Mouse (Mus musculus) mesoderm, embryonic 11.5 days (tissue): ENCODE data around the gene Gas2l2.

Experiments used
- DNase-seq: peaks from one replicate; pipeline ENCODE4 v3.0.0-alpha.2; 2012; ENCODE audit warnings: low read depth, low spot score

The Gas2l2 gene

DNA sequence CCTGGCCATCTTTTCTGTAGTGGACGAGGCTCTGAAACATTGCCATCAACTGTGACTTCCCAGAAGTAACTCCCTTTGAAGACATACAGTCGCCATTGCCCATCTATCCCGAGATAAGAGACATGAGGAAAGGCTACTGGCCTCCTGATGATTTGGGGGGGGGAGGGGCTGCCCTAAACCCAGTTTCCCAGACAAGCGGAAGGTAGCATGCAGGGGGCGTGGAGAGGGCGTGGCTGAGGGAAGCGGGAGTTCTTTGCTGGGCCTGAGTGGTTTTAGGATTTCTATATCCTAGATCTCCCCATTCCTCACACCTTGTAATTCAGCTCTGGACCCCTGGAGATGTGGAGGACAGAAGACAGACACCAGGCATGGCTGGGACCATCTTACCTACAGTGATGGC lies 14.6 kb upstream of the Gas2l2 start:
- DNase-seq, result no peak

DNA sequence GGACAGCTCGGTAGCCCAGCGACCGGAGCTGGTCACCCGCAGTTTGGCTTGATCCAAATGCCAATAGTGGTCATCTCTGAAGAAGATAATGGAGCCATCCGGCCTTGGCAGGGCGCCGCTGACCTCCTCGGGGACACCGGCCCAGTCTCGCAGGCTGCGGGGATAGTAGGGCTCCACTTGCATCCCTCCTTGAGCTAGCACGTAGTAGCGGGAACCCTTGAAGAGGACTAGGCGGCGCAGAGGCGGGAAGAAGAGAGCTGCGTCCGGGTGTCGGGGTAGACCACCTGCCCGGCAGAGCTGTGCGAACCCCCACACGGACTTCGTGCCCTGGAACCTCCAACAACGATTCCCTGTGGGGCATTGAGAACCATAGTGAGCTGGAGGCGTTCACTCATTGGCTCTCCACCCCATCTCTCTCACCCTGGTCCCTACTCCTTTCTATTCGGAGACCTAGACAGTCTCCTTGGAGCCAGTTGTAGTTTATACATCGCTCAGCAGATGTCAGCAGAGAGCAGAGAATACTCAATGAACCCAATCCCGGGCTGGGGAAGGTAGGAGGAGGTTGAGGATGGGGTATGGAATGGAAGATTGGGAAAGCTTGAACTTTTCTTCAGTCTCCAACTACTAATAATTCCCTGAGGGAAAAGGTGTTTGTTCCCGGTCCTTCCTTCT lies 13.5 kb upstream of the Gas2l2 start:
- peak; percentile 81 for DNase-seq

DNA sequence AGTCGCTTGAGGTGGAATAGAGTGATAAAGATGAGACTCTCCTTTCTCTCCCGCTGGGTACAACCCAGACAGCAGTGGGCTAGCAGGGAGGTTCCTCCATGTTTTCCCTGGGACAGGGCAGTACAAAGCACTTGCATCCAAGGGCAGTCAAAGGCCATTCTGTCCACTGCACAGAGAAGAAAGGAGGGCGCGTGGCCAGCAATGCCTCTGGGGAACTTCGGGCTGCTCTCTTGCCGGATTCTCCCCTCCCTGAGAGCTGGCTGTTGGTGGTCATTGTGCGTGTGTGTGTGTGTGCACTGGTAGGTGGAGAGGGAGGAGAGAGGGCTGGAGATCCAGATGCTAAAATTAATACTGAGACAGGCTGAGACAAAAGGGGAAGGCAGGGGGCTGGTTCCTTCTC lies 12.0 kb upstream of the Gas2l2 start:
- DNase-seq, result no peak

DNA sequence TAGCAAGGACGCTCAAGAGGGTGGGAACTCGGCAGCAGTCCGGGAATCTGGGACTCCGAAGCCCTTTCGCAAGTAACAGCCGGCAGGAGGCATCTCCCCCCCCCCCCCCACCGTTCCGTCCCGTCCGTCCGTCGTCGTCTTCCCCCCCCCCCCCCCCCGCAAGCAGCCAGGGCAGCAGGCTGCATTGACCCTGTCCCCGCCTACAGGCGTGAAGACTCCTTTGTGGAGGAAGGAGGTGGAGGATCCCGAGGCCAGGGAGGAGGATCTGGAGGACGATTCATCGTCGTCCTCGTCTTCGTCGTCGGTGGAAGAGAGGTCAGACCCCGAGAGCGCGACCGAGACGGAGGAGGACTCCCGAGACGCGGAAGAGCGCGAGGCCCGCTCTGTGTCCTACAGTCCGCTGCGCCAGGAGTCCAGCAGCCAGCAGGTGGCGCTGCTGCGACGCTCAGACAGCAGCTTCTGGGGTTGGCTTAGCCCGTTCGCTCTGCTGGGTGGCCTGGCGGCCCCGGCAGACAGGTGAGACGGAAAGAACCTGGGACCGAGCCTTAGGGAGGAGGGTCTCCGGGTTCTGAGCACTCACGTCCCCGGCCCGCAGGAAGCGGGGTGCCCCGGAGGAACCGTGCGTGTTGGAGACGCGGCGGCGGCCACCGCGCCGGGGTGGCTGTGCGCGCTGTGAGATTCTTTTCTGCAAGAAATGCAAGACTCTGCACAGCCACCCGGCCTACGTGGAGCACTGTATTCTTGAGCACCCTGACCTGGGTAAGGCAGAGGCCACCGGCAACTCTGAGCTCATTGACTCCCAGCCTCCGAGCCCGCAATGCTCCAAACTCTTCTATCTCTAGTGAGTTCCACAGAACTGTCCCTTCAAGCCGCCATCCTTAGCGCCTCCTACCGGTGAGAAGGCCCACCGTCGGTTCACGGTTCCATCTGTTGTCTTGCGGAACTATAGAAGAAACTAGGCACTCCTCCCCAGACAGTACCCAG lies 11.1 kb upstream of the Gas2l2 start:
- DNase-seq, result peak; percentile 97

DNA sequence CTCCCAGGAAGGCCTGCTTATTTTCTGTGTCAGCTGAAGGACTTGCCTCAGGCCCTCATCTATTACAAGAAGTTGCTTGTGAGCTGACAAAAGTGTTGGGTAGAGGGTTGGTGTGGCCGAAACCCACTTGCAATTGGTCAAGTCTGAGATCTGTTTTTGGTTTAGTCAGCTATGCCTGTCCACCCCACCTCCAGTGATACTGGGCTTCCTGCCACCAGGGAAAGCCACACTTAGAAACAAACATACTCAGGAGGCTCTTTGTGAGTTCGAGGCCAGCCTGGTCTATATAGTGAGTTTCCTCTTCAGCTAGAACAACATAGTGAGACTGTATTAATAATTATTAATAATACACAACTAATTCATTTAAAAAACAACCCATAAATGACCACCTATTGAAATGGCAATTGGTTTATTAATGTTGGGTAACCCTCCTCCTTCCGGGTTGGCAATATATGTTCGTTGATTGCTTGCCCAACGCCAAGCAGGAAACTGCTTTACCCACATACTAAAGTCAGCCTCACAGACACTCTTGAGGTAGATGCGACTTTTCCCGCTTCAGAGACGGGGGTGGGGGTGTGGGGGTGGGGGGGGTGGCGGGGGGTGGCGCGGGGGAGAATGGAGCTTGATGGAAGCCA lies 10.3 kb upstream of the Gas2l2 start:
- DNase-seq, result no peak

DNA sequence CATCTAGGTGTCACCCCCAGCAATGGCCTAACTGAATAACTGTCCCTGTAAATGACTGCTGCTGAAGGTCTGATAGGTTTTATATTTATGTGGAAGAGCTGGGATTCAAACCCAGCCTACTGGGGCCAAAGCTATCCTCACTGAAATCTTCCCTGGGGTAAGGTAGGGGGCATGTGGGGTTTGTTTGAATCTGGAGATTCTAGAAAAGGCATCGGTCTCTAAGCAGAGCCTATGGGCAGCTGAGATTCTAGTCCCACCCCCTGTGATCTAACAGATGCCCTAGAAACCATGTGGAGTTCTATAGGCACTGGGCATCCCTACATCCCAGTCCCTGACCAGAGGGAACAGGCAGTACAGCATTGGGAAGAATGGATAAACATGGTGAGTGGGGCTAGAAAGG lies 8.1 kb upstream of the Gas2l2 start, which contains the start of gene 1700020L24Rik:
Gene 1700020L24Rik, plus strand, starts transcription at position 301 of the 400 bp plus-strand sequence.
- DNase-seq, result no peak

DNA sequence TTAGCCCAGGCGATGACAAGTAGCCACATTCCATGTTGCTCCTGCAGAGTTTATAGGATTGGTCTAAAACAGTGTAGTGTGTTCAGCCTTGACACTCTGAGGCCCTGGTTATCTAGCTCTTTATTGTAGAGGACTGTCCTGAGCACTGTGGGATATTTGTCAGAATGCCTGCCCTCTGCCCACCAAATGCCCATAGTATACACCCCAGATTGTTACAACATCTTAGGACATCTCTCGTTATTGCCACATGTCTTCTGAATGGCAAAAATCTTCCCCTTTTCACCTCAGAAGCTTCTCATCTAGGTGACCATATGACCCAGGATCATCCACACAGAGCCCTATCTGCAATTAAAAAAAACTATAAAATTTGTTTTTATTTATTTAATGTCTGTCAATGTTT lies 3.3 kb upstream of the Gas2l2 start:
- no peak for DNase-seq

DNA sequence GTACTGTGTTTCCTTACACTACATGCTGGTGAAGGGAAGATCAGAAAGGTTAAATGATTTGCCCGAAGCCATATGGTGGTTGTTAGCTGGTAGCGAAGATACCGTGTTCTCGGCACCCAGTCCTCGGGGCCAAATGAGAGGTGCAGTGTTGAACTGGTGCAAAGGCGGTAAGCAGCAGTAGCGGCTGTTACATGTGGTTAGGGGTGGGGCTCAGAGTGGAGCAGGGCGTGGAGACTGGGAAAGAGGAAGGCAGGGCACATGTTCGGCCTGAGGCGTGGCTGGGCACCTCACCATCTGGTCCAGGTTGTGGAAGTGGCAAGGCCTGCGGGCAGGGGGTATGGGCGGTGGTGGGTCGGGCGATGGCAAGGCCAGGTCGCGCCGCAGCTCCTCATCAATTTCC lies 2.3 kb downstream of the Gas2l2 start:
- no peak for DNase-seq

DNA sequence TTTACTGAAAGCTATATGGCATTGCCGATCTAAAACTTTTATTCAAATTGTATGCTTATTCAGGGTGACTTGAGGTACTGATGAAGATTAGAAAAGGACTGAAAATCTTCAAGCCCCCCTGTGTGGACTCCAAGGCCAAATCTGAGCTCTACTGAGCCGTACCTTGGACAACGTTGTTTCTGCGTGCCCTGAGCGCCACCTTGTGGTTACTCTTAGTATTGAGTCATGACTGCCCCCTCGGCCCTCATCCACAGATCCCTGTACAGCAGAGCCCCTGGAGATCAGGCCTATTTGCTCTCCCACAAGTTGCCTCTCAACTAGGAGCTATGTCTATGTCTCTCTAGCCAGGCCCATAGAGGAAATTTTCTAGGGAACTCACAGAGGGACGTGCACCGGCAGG lies 4.6 kb downstream of the Gas2l2 start:
- DNase-seq, result peak; percentile 83

DNA sequence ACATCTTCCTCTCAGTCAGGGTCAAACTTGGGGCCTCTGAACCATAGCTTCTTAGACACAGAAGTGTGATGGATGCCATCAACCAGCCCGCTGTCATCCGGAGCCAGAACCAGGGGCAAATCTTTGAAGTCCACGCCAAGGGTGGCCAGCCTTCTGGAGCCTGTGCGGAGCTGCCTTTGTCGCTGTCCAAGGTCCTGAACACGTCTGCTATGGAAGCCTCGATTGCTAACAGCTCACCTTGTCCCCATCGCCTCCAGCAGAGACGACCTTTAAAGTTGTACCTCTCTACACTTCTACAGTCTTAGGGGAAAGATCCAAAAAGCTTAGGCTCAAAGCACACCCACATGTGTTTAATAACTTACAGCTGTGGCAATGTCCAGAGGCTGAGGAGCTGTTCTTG lies 8.0 kb downstream of the Gas2l2 start:
- DNase-seq, result peak; percentile 86

DNA sequence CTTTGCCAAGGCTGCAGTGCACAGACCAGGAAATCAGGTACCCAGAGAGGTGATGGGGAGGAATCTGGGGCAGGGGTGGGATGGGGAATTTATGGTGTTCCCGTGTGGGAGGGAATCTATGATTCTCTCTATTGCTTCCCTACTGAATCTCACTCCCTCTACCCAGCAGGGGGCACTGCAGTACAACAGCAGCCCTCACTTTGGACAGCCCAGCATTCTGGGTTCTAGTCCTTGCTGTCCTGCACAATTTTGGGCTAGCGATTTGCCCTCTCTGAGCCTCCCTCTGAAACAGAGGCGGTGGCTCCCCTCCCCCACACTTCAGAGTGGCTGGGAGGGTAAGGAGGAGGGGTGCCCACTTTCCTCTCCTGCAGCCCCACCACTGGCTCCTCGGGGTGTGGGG lies 8.9 kb downstream of the Gas2l2 start:
- no peak for DNase-seq

DNA sequence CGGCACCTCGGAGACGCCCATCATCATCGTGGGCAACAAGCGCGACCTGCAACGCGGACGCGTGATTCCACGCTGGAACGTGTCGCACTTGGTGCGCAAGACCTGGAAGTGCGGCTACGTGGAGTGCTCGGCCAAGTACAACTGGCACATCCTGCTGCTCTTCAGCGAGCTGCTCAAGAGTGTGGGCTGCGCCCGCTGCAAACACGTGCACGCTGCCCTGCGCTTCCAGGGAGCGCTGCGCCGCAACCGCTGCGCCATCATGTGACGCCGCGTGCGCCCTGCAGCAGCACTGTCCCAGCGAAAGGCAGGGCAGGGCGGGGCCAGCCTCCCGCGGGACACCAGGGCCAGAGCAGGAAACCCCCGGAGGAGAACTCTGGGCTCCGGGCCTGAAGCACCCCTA lies 10.7 kb downstream of the Gas2l2 start:
- peak; percentile 52 for DNase-seq

DNA sequence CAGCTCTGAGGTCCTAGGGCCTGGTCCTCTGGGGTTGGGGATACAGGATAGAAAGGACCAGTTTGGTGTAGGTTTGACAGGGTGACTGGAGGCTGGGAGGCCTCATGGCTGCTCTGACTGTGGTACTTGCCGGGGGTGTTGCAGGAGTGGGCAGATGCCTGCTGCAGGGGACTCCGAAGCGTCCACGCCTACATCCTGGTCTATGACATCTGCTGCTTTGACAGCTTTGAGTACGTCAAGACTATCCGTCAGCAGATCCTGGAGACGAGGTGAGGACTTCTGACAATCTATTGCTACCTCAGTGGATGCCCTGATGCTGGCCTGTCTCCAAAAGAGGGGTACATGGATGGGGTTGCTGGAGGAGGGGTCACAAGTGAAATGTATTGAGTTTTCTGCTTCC lies 11.5 kb downstream of the Gas2l2 start:
- DNase-seq, result no peak

DNA sequence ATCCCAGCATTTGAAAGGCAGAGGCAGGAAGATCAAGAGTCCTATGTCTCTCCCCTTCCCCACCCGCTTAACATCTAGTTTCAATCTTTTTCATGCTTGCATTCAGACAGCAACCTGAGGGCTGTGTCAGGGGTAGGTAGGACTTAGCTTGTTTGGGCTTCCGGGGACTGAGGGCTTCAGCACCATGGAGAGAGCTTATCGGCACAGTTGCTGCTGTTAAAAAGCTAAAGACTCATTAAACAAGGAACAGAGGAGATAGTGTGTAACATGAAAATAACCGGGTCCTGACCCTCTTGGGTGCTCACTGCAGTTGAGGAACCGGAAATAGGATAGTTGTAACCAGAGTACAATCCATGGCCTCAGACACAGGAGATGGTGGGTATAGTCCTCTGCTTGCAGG lies 12.2 kb downstream of the Gas2l2 start:
- DNase-seq, result peak; percentile 82

DNA sequence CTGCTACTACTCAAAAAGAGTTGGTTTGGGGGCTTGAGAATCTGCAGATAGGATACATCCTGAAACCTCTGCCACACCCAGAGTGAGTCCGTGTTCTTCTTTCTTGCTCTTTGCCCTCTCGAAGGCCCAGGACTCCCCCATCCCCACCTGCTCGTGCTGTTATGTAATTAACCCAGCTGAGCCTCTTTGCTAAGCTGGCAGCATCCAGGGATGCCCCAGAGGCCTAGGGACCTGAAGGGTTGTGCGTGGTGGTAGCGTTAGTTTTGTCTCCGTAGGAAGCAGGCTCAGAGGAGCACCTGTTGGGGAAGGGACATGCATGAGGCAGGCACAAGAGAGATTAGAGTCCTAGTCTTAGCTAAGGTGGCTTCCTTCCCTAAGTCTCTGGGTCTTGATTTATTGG lies 18.7 kb downstream of the Gas2l2 start:
- no peak for DNase-seq

DNA sequence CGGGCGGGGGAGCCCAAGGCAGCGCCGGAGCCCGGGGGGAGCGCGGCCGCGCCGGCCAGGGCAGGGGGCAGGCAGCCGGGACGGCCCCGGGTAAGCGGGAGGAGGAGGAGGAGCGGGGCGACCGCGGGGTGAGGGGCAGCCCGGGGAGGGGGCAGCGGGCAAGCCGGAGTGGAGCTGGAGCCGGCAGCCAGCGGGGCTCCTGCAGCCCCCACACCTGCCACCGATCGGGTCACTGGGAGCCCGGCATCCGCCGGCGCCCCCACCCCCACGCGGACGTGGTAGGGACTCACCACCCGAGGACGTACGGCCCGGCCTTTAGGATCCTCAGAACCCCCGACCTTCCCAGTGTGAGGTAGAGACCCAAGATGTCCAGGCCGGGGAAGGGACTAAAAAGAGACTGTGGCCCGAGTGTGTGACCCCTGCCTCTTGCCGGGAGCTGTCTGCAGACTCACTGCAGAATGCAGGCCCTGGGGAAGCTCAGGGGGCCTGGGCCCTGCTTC lies 19.4 kb downstream of the Gas2l2 start:
- no peak for DNase-seq

DNA sequence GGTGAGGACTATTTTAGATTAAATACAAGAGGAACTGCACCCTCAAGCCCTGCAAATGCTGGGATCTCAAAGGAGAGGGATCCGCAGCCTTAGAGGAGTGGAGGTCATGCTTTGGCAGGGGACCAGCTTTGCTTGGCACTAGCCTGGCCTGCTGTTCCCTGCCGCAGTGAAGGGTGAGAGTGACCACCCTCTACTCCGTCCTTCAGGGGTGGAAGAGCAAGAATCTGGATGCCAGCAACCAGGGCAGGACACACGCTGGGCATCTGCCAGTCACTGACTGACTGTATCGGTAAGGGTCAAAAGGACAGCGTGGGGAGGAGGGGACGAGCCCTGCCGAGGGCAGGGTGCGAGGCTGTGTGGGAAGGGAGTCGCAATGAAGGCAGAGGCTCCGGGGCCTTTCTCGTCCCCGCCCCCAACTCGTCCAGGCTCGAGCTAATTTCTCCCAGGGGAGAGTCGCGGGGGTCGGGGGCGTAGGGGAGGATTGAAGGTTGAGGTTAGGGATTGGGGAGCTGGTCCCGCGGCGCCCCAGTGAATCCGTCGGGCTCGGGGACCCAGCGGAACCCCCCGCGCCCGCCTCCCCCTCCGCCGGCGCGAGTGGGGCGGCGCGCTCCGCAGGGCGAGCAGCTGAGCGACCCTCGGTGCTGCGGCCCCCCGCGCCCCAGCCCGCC lies 20.0 kb downstream of the Gas2l2 start, which contains the start of gene Rasl10b:
Gene Rasl10b, plus strand, starts transcription at position 51 of the 668 bp plus-strand sequence.
- DNase-seq, result peak; percentile 55

DNA sequence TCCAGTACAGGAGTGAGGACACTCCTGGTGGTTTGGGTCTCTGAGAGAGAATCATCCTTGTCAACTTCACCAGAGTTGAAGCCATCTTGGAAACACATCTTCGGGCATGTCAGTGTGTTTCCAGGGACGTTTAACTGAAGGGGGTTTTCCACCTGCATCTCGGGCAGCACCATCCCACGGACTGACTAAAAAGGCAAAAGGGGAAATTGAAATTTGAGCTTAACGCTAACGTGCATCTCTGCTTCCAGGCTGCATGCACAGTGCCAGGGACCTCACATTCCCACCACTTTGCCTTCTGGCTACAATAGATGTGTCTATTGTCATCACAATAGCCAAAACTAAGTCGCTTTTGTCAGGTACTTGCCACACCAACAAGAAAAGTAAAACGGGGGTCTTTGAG lies 21.0 kb downstream of the Gas2l2 start:
- no peak for DNase-seq

DNA sequence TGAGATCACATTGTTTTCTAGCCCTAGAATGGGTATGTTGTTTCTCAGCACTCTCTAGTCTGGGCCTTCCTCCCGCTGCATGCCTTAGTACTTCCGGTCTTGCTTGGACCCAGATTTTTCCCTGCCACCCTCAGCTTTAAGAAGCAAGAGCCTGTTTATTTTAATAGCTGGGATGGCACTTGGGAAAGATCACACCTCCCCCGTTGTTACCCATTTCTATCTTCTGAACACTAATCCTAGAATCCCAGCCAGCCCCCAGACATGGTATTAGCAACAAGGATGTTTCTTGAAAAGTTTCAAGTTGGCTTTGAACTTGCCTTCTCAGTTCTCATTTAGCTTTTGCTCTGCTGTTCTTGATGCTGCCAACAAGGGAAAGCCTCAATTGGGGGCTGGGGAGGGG lies 22.9 kb downstream of the Gas2l2 start:
- no peak for DNase-seq

DNA sequence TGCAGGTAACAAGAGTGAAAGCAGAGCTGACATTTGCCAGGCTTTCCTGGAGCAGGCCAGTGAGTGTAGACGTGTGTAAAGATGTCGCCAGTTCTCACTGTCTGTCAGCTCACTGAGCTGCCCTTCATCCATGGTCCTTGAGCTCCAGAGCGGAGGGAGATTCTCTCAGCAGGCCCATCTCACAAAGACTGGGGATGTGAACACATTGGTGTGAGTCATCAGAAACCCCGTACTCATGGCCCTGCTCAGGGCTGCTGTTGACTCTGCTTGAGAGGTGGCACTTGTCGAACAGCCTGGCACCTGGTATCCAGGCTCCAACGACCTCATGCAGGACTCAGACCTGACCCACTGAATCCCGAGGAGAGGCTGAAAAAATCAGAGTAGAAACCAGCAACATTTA lies 25.5 kb downstream of the Gas2l2 start:
- DNase-seq, result no peak

DNA sequence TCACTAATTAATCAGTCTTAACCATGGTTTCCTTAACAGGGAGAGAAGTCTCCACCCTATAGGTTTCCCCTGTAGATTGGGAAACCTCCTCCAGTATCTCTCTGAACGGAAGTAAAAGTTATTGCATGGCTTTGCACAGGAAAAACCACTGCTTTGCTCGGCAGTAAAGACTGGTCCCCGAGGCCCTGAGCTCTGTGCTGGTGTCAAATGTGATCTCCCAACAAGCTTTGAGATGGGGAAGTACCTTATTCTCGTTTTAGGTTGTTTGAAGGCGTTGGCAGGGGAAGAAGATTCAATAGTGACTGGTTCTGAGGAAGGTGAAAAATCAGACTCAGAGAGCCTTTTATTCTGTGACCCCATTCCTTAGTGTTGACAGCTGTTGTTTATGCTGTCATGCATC lies 30.5 kb downstream of the Gas2l2 start:
- no peak for DNase-seq

DNA sequence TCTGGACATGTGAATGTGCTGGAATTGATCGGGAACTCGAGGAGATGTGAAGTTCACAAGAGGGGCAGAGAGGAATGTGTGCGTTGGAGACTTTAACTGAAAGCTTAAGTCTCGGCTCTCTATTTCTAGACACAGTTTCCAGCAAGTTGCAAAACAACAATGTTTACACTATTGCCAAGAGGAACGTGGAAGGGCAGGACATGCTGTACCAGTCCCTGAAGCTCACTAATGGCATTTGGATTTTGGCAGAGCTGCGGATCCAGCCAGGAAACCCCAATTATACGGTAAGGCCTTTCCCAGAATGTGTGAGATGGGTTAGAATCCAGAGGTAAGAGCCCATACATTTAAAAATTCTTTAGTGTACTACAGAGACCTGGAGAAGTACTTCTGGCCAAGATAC lies 31.6 kb downstream of the Gas2l2 start:
- no peak for DNase-seq
